Comparison of ENCODE assay signal across 7 mouse cellular contexts in genomic region chr3:97867221-97868023, GRCm38 (mm10). TPM values are rescaled to one million over a fixed set of nuclear protein-coding genes. Genes with fewer than 3 reads are reported as not detected.
DNase-seq lines count a peak whose midpoint lies in the region; ATAC-seq and TF ChIP-seq lines count a peak whose summit lies in the region.

No protein-coding gene starts in this region.

- no peak for TF ChIP-seq CTCF in spleen, adult 2 months (IDR thresholded peaks at IDR 0.05; ENCODE audit: extremely low read depth, insufficient read depth, insufficient read length, insufficient replicate concordance)

- H3K36me3 ChIP-seq in spleen, adult 2 months (ENCODE audit: control insufficient read depth, insufficient read depth, low read length) = no peaks in the 10 kb centered on the region
- H3K36me3 ChIP-seq in embryonic facial prominence, embryonic 12.5 days = no peaks in the 10 kb centered on the region
- H3K36me3 ChIP-seq in heart, embryonic 15.5 days = no peaks in the 10 kb centered on the region
- no peaks in the 10 kb centered on the region for H3K36me3 ChIP-seq in midbrain, embryonic 16.5 days (ENCODE audit: control insufficient read depth, insufficient read depth, low read length)

- peak overlapping the region; percentile 98 for H3K4me2 ChIP-seq in embryonic facial prominence, embryonic 12.5 days (replicated peaks)
- peak overlapping the region; percentile 80 for H3K4me2 ChIP-seq in heart, embryonic 15.5 days
- H3K4me2 ChIP-seq in midbrain, embryonic 16.5 days (ENCODE audit: low read length) = peak overlapping the region; percentile 92

- H3K9ac ChIP-seq in embryonic facial prominence, embryonic 12.5 days = peak overlapping the region; percentile 53
- H3K9ac ChIP-seq in heart, embryonic 15.5 days = peak overlapping the region; percentile 76
- peak overlapping the region; percentile 78 for H3K9ac ChIP-seq in midbrain, embryonic 16.5 days (ENCODE audit: low read depth, low read length)

- H3K27me3 ChIP-seq in spleen, adult 2 months (ENCODE audit: control insufficient read depth, insufficient read depth, low read length) = peaks cover 18% of the 10 kb centered on the region
- H3K27me3 ChIP-seq in embryonic facial prominence, embryonic 12.5 days = peaks cover 30% of the 10 kb centered on the region
- H3K27me3 ChIP-seq in heart, embryonic 15.5 days = no peaks in the 10 kb centered on the region; the same call in 1 of the 2 replicates
- peaks cover 4% of the 10 kb centered on the region for H3K27me3 ChIP-seq in midbrain, embryonic 16.5 days (ENCODE audit: control insufficient read depth, insufficient read depth, low read depth, low read length)

- ATAC-seq in embryonic facial prominence, embryonic 12.5 days (ENCODE audit: insufficient number of reproducible peaks, insufficient read depth, low FRiP score, low TSS enrichment) = no peak; the same call in 1 of the 2 replicates
- 0 out of 2 replicates have a peak, but pooled peaks have one; percentile 8 for ATAC-seq in heart, embryonic 15.5 days (replicated peaks; ENCODE audit: insufficient number of reproducible peaks, insufficient read depth, low FRiP score, low read depth)
- peak; percentile 76 for ATAC-seq in midbrain, embryonic 16.5 days

- no peak for TF ChIP-seq POLR2A in spleen, adult 2 months (IDR thresholded peaks at IDR 0.05; ENCODE audit: low read depth, low read length)

- H3K9me3 ChIP-seq in embryonic facial prominence, embryonic 12.5 days = no peaks in the 10 kb centered on the region
- H3K9me3 ChIP-seq in heart, embryonic 15.5 days (replicated peaks) = no peaks in the 10 kb centered on the region
- H3K9me3 ChIP-seq in midbrain, embryonic 16.5 days (replicated peaks; ENCODE audit: control insufficient read depth, low read length, poor library complexity, severe bottlenecking) = no peaks in the 10 kb centered on the region

- H3K4me1 ChIP-seq in spleen, adult 2 months (ENCODE audit: control insufficient read depth, insufficient read depth, insufficient read length) = peaks cover 4% of the 10 kb centered on the region; the same call in 1 of the 2 replicates
- H3K4me1 ChIP-seq in embryonic facial prominence, embryonic 12.5 days = peaks cover 8% of the 10 kb centered on the region; the same call in 1 of the 2 replicates
- H3K4me1 ChIP-seq in heart, embryonic 15.5 days (replicated peaks) = peaks cover 22% of the 10 kb centered on the region
- H3K4me1 ChIP-seq in midbrain, embryonic 16.5 days (ENCODE audit: control insufficient read depth, insufficient read depth, low read length) = peaks cover 10% of the 10 kb centered on the region

- WGBS in spleen, adult 2 months = 6% methylated on average over 28 of the region's 28 CpGs
- WGBS in embryonic facial prominence, embryonic 12.5 days = 2% methylated on average over 28 of the region's 28 CpGs
- 1% methylated on average over 28 of the region's 28 CpGs for WGBS in heart, embryonic 15.5 days
- WGBS in midbrain, embryonic 16.5 days = 1% methylated on average over 28 of the region's 28 CpGs

- no peak overlapping the region for H3K27ac ChIP-seq in spleen, adult 2 months (ENCODE audit: insufficient read depth, low read length)
- no peak overlapping the region for H3K27ac ChIP-seq in embryonic facial prominence, embryonic 12.5 days
- peak overlapping the region; percentile 96 for H3K27ac ChIP-seq in heart, embryonic 15.5 days
- H3K27ac ChIP-seq in midbrain, embryonic 16.5 days (ENCODE audit: low read length) = peak overlapping the region; percentile 7; the same call in 1 of the 2 replicates

- H3K4me3 ChIP-seq in spleen, adult 2 months (ENCODE audit: extremely low read depth, insufficient read depth, insufficient read length) = peak overlapping the region; percentile 50
- peak overlapping the region; percentile 52 for H3K4me3 ChIP-seq in embryonic facial prominence, embryonic 12.5 days
- peak overlapping the region; percentile 73 for H3K4me3 ChIP-seq in heart, embryonic 15.5 days
- peak overlapping the region; percentile 64 for H3K4me3 ChIP-seq in midbrain, embryonic 16.5 days (ENCODE audit: low read depth, low read length)

- no peak for DNase-seq in spleen, adult 2 months (ENCODE audit: low read depth in 1 of 2, low spot score in 2 of 2)
- no peak for DNase-seq in spleen, adult 12 weeks (ENCODE audit: low spot score)
- DNase-seq in left cerebral cortex, adult 8-10 months (ENCODE audit: low spot score in 2 of 2) = peak; percentile 40 to 41
- DNase-seq in adipocyte (ENCODE audit: low spot score) = no peak

RNA-seq across cellular contexts. Expression of gene Pde4dip, which starts 21.1 kb away (rescaled TPM):
- 9.9 and 12.0 TPM in 2 replicates for polyA plus RNA-seq in spleen, adult 2 months (2012; rRNA removed)
- polyA plus RNA-seq in embryonic facial prominence, embryonic 12.5 days (2016; fragmentation: Nextera tagmentation; extraction: Ambion mirVana) = 32.4 and 34.9 TPM in 2 replicates
- 93.0 and 99.0 TPM in 2 replicates for polyA plus RNA-seq in heart, embryonic 15.5 days (2015; fragmentation: Nextera tagmentation; extraction: Ambion mirVana)
- total RNA-seq in left cerebral cortex, adult 8-10 months (2022) = 100 to 1,000 TPM; 180 to 198 (median 186) TPM
- 67.5 and 75.5 TPM in 2 replicates for polyA plus RNA-seq in midbrain, embryonic 16.5 days (2015; fragmentation: Nextera tagmentation; extraction: Ambion mirVana)

RNA-seq across cellular contexts. Expression of gene Sec22b, which starts 33.6 kb away (rescaled TPM):
- polyA plus RNA-seq in spleen, adult 2 months (2012; rRNA removed) = 15.8 and 17.1 TPM in 2 replicates
- polyA plus RNA-seq in embryonic facial prominence, embryonic 12.5 days (2016; fragmentation: Nextera tagmentation; extraction: Ambion mirVana) = 128 and 129 TPM in 2 replicates
- 98.1 and 118 TPM in 2 replicates for polyA plus RNA-seq in heart, embryonic 15.5 days (2015; fragmentation: Nextera tagmentation; extraction: Ambion mirVana)
- total RNA-seq in left cerebral cortex, adult 8-10 months (2022) = 10 to 100 TPM; 79.2 to 84.7 (median 83.5) TPM
- polyA plus RNA-seq in midbrain, embryonic 16.5 days (2015; fragmentation: Nextera tagmentation; extraction: Ambion mirVana) = 86.9 and 94.8 TPM in 2 replicates

Comparison
In these comparisons a context has a peak if more than half of its experiments do, and no peak if none do; other contexts are left out.
1. DNase-seq: peak in left cerebral cortex, adult 8-10 months (2 of 2); none in spleen, adult 2 months (0 of 2), spleen, adult 12 weeks (single experiment) and adipocyte (single experiment).
2. H3K27ac ChIP-seq: peak in heart, embryonic 15.5 days (single experiment) and midbrain, embryonic 16.5 days (single experiment); none in spleen, adult 2 months (single experiment) and embryonic facial prominence, embryonic 12.5 days (single experiment).
3. Peak in every context shown above with its lines, with median percentiles within 50 percentile points of each other: H3K4me3 ChIP-seq, H3K4me2 ChIP-seq and H3K9ac ChIP-seq.